ENCODE assay signal across 8 mouse cellular contexts in genomic region chr17:34981690-34982180, GRCm38 (mm10). TPM values are rescaled to one million over a fixed set of nuclear protein-coding genes. Genes with fewer than 3 reads are reported as not detected.
A peak's percentile ranks its signal among the peaks of the same experiment; 100 is the strongest.
DNase-seq lines count a peak whose midpoint lies in the region; ATAC-seq and TF ChIP-seq lines count a peak whose summit lies in the region.

TSS of gene Lsm2 (plus strand) at chr17:34981862.

- under 1% methylated on average over 57 of the region's 58 CpGs for WGBS in forebrain, postnatal 0 days
- under 1% methylated on average over 56 of the region's 58 CpGs for WGBS in lung, embryonic 15.5 days

- TF ChIP-seq CTCF in forebrain, postnatal 0 days (IDR thresholded peaks at IDR 0.05; ENCODE audit: low read depth): peak; percentile 21; the same call in 1 of the 2 replicates

- peak; percentile 99 for ATAC-seq in forebrain, postnatal 0 days
- peak; percentile 93 for ATAC-seq in lung, embryonic 15.5 days (ENCODE audit: borderline replicate concordance, extremely low read depth, low FRiP score, low TSS enrichment)

- peak; percentile 80 for DNase-seq in ES-E14 (ENCODE audit: low read depth, low spot score)
- DNase-seq in cerebellum, adult 18-20 months: peak; percentile 93 to 94
- DNase-seq in forebrain, postnatal 0 days: peak; percentile 96
- peak; percentile 92 for DNase-seq in heart, postnatal 4 days
- peak; percentile 89 to 91 for DNase-seq in layer of hippocampus, adult 8-10 months (ENCODE audit: low spot score in 2 of 2)
- DNase-seq in ovary, adult 18-20 months (ENCODE audit: low spot score): peak; percentile 87
- DNase-seq in thymus, postnatal 0 days (ENCODE audit: low spot score): peak; percentile 94

- peak within 1 kb of the TSS; percentile 91 for H3K4me2 ChIP-seq in forebrain, postnatal 0 days (ENCODE audit: low read depth)
- peak within 1 kb of the TSS; percentile 71 for H3K4me2 ChIP-seq in lung, embryonic 15.5 days

- peak within 1 kb of the TSS; percentile 86 to 88 for H3K4me3 ChIP-seq in ES-E14 (ENCODE audit: insufficient read depth in 1 of 2, low read depth in 1 of 2, low read length in 2 of 2, poor library complexity in 1 of 2, severe bottlenecking in 1 of 2)
- peak within 1 kb of the TSS; percentile 94 for H3K4me3 ChIP-seq in forebrain, postnatal 0 days (ENCODE audit: low read depth, low read length)
- peak within 1 kb of the TSS; percentile 75 for H3K4me3 ChIP-seq in lung, embryonic 15.5 days

- in situ Hi-C loops in ES-E14 (cut with MboI; ENCODE audit: low sequenced_read_pairs in 2 of 2, unreplicated experiment in 2 of 2): no loop called here

- no peaks in the 10 kb centered on the region for H3K27me3 ChIP-seq in forebrain, postnatal 0 days (ENCODE audit: insufficient read depth, low read length)
- no peaks in the 10 kb centered on the region for H3K27me3 ChIP-seq in lung, embryonic 15.5 days

- peak within 1 kb of the TSS; percentile 92 for H3K27ac ChIP-seq in ES-E14 (ENCODE audit: insufficient read depth, low read depth, low read length, poor library complexity, severe bottlenecking)
- peak within 1 kb of the TSS; percentile 97 for H3K27ac ChIP-seq in forebrain, postnatal 0 days (ENCODE audit: low read depth, low read length)
- peak within 1 kb of the TSS; percentile 99 for H3K27ac ChIP-seq in lung, embryonic 15.5 days

- H3K9me3 ChIP-seq in ES-E14 (ENCODE audit: control insufficient read depth, insufficient read depth, low read depth, low read length): no peaks in the 10 kb centered on the region
- H3K9me3 ChIP-seq in forebrain, postnatal 0 days (ENCODE audit: low read length): no peaks in the 10 kb centered on the region
- no peaks in the 10 kb centered on the region for H3K9me3 ChIP-seq in lung, embryonic 15.5 days

- peaks cover 0 to 6% of the 10 kb centered on the region in 2 experiments; a peak in 1 of 4 replicates for H3K4me1 ChIP-seq in ES-E14 (ENCODE audit: control insufficient read depth in 2 of 2, insufficient read depth in 2 of 2, low read length in 2 of 2, poor library complexity in 1 of 2)
- peaks cover 6% of the 10 kb centered on the region for H3K4me1 ChIP-seq in forebrain, postnatal 0 days (ENCODE audit: insufficient read depth)
- H3K4me1 ChIP-seq in lung, embryonic 15.5 days: peaks cover 18% of the 10 kb centered on the region

- peak within 1 kb of the TSS; percentile 95 for H3K9ac ChIP-seq in ES-E14 (ENCODE audit: insufficient read depth, low read depth, low read length, poor library complexity, severe bottlenecking)
- H3K9ac ChIP-seq in forebrain, postnatal 0 days: peak within 1 kb of the TSS; percentile 73
- H3K9ac ChIP-seq in lung, embryonic 15.5 days: peak within 1 kb of the TSS; percentile 96

- peaks cover 18% of the 10 kb centered on the region for H3K36me3 ChIP-seq in ES-E14 (ENCODE audit: control insufficient read depth, insufficient read depth, low read length, poor library complexity, severe bottlenecking)
- peaks cover 16% of the 10 kb centered on the region for H3K36me3 ChIP-seq in forebrain, postnatal 0 days (ENCODE audit: insufficient read depth)
- H3K36me3 ChIP-seq in lung, embryonic 15.5 days: peaks cover 17% of the 10 kb centered on the region

TF ChIP-seq in ES-E14, 5 proteins besides CTCF, POLR2A, EP300 and RAD21:
- TF ChIP-seq MAFK (IDR thresholded peaks at IDR 0.05; ENCODE audit: insufficient read depth, low read depth, low read length) (no peak), ZNF384 (IDR thresholded peaks at IDR 0.05; ENCODE audit: low read depth, low read length) (no peak), HCFC1 (IDR thresholded peaks at IDR 0.05; ENCODE audit: borderline replicate concordance, insufficient read depth, low read length) (peak; percentile 75), ZC3H11A (IDR thresholded peaks at IDR 0.05; ENCODE audit: borderline replicate concordance, low read depth, low read length) (no peak), CHD2 (IDR thresholded peaks at IDR 0.05; ENCODE audit: low read depth, low read length) (no peak)

RNA-seq across cellular contexts. Expression of gene Lsm2, which starts in this region (rescaled TPM):
- total RNA-seq in ES-E14 (2012; rRNA removed): 52.1 and 64.4 TPM in 2 replicates
- 29.1 and 38.9 TPM in 2 replicates for total RNA-seq in forebrain, postnatal 0 days (2014; rRNA removed)
- polyA plus RNA-seq in forebrain, postnatal 0 days (2015; fragmentation: Nextera tagmentation; extraction: Ambion mirVana): 111 and 120 TPM in 2 replicates
- total RNA-seq in heart, postnatal 4 days (2021): 10 to 100 TPM; 52.2 to 55.0 TPM
- total RNA-seq in layer of hippocampus, adult 8-10 months (2022): 10 to 100 TPM; 13.1 to 19.1 (median 16.9) TPM
- 210 and 216 TPM in 2 replicates for polyA plus RNA-seq in lung, embryonic 15.5 days (2015; fragmentation: Nextera tagmentation; extraction: Ambion mirVana)
- 179 and 197 TPM in 2 replicates for polyA plus RNA-seq in thymus, postnatal 0 days (2015; fragmentation: Nextera tagmentation; extraction: Ambion mirVana)

Comparison
In these comparisons a context has a peak if more than half of its experiments do, and no peak if none do; other contexts are left out.
1. Peak in every context shown above with its lines: DNase-seq, ATAC-seq, H3K4me3 ChIP-seq and H3K27ac ChIP-seq.